Mouse (Mus musculus) hindbrain, embryonic 14.5 days (tissue): ENCODE results near the gene Hist1h3g. TPM values are rescaled to one million over a fixed set of nuclear protein-coding genes. Genes with fewer than 3 reads are reported as not detected.

ENCODE experiments used
- ATAC-seq: fragments of 200-750 bp; cut with Nextera tagmentation; 2 replicates; pipeline ENCODE4 v1.8.0; 2017; ENCODE audit warnings: moderate number of reproducible peaks, mild to moderate bottlenecking, moderate TSS enrichment, moderate library complexity; ENCODE audit not compliant: low FRiP score
- DNase-seq: peaks from one replicate; pipeline ENCODE4 v3.0.0-alpha.2; 2015; ENCODE audit warnings: low spot score
- H3K27ac ChIP-seq: fragments of 300-500 bp; sonication (generic); 2 replicates; pipeline ENCODE4 v1.5.1; 2014; ENCODE audit warnings: mild to moderate bottlenecking, moderate library complexity
- H3K27me3 ChIP-seq: fragments of 300-500 bp; sonication (generic); 2 replicates; pipeline ENCODE4 v1.6.1; 2014; ENCODE audit warnings: mild to moderate bottlenecking, low read length, mixed read lengths; ENCODE audit not compliant: control insufficient read depth, insufficient read depth
- H3K36me3 ChIP-seq: fragments of 300-500 bp; sonication (generic); replicated peaks from 2 replicates; pipeline ENCODE4 v1.6.1; 2014; ENCODE audit not compliant: control insufficient read depth, insufficient read depth
- H3K4me1 ChIP-seq: fragments of 300-500 bp; sonication (generic); replicated peaks from 2 replicates; pipeline ENCODE4 v1.6.1; 2014; ENCODE audit warnings: antibody characterized with exemption, low read length, mixed read lengths; ENCODE audit not compliant: control insufficient read depth, insufficient read depth
- H3K4me2 ChIP-seq: fragments of 300-500 bp; sonication (generic); replicated peaks from 2 replicates; pipeline ENCODE4 v1.6.1; 2014; ENCODE audit warnings: mild to moderate bottlenecking, moderate library complexity
- H3K4me3 ChIP-seq: fragments of 300-500 bp; sonication (generic); replicated peaks from 2 replicates; pipeline ENCODE4 v1.5.1; 2014; ENCODE audit warnings: mild to moderate bottlenecking, low read length
- H3K9ac ChIP-seq: fragments of 300-500 bp; sonication (generic); 2 replicates; pipeline ENCODE4 v1.6.1; 2014
- H3K9me3 ChIP-seq: fragments of 300-500 bp; sonication (generic); 2 replicates; pipeline ENCODE4 v1.6.1; 2016; ENCODE audit warnings: low read length; ENCODE audit not compliant: control insufficient read depth
- WGBS: fragments of 180-500 bp; shearing (Covaris S2); extraction: QIAGEN DNeasy Blood & Tissue Kit; methylation state at CpG from one replicate; pipeline ENCODE4 v1.1.7; 2014; 5-methylcytosine and 5-hydroxymethylcytosine counted together
- microRNA-seq: library from miRNA; unstranded; fragments of <30 nt; microRNA quantifications from one replicate; pipeline ENCODE4, GENCODE M21; 2016
- polyA plus RNA-seq: library from polyadenylated mRNA; unstranded; fragments of >200 nt; fragmentation: Nextera tagmentation; extraction: Ambion mirVana; gene quantifications from 2 replicates; pipeline ENCODE4 v1.2.1, GENCODE M21; 2014

The Hist1h3g gene
- polyA plus RNA-seq, 1 experiment from 2014 or later, result not detected

- ATAC-seq (peak; percentile 92), DNase-seq (peak; percentile 100)
- H3K36me3 ChIP-seq, result no peaks in the 10 kb centered on the region
- peak within 1 kb of the TSS; percentile 45 for H3K4me3 ChIP-seq
- H3K9ac ChIP-seq, result peak within 1 kb of the TSS; percentile 70
- under 1% methylated on average over 43 of the region's 43 CpGs for WGBS
- peaks cover 33% of the 10 kb centered on the region for H3K4me1 ChIP-seq
- H3K4me2 ChIP-seq, result peak within 1 kb of the TSS; percentile 99
- H3K9me3 ChIP-seq, result no peaks in the 10 kb centered on the region
- H3K27ac ChIP-seq, result peak within 1 kb of the TSS; percentile 82
- H3K27me3 ChIP-seq, result no peaks in the 10 kb centered on the region
Observed at GRCm38 (mm10) chr13:23581408-23582218, 46.4 kb downstream of the Hist1h3g start, which contains the start of gene Hist1h4d. TSS of gene Hist1h4d (plus strand) at chr13:23581598.

- Histone ChIP-seq H3K36me3 (no peaks in the 10 kb centered on the region), H3K9me3 (no peaks in the 10 kb centered on the region), H3K4me1 (peaks cover 36% of the 10 kb centered on the region), H3K4me3 (peak overlapping the region; percentile 45), H3K9ac (peak overlapping the region; percentile 70), H3K27ac (peak overlapping the region; percentile 82), H3K4me2 (peak overlapping the region; percentile 99), H3K27me3 (no peaks in the 10 kb centered on the region)
- DNase-seq (no peak), ATAC-seq (no peak)
- WGBS, result 4% methylated on average over 6 of the region's 6 CpGs
Observed at GRCm38 (mm10) chr13:23582219-23583056, 47.2 kb downstream of the Hist1h3g start.

- Histone ChIP-seq H3K9ac (no peak overlapping the region), H3K27me3 (no peaks in the 10 kb centered on the region), H3K36me3 (no peaks in the 10 kb centered on the region), H3K9me3 (no peaks in the 10 kb centered on the region), H3K4me3 (no peak overlapping the region), H3K4me1 (peaks cover 36% of the 10 kb centered on the region), H3K4me2 (0 out of 2 replicates have a peak overlapping the region, but pooled peaks have one; percentile 99), H3K27ac (no peak overlapping the region)
- DNase-seq (no peak), ATAC-seq (no peak)
Observed at GRCm38 (mm10) chr13:23583387-23584068, 48.3 kb downstream of the Hist1h3g start.

- ATAC-seq (no peak), DNase-seq (no peak)
Observed at GRCm38 (mm10) chr13:23584331-23584730, 49.1 kb downstream of the Hist1h3g start.

GRCm38 (mm10) chr13:23585029-23585441 lies 49.8 kb downstream of the Hist1h3g start:
- DNase-seq (peak; percentile 76), ATAC-seq (no peak)
- WGBS, result under 1% methylated on average over 21 of the region's 21 CpGs
- Histone ChIP-seq H3K9me3 (no peaks in the 10 kb centered on the region), H3K36me3 (no peaks in the 10 kb centered on the region), H3K9ac (peak overlapping the region; percentile 82), H3K4me3 (peak overlapping the region; percentile 47), H3K4me2 (peak overlapping the region; percentile 95), H3K27me3 (no peaks in the 10 kb centered on the region), H3K4me1 (peaks cover 36% of the 10 kb centered on the region), H3K27ac (peak overlapping the region; percentile 95)

More at GRCm38 (mm10) chr13:23584331-23584730, 49.1 kb downstream of the Hist1h3g start:
- H3K27me3 ChIP-seq, result no peaks in the 10 kb centered on the region
- H3K27ac ChIP-seq, result peak overlapping the region; percentile 95
- H3K4me3 ChIP-seq, result peak overlapping the region; percentile 47
- H3K4me2 ChIP-seq, result peak overlapping the region; percentile 95
- H3K4me1 ChIP-seq, result peaks cover 36% of the 10 kb centered on the region
- no peaks in the 10 kb centered on the region for H3K36me3 ChIP-seq
- no peaks in the 10 kb centered on the region for H3K9me3 ChIP-seq
- H3K9ac ChIP-seq, result peak overlapping the region; percentile 82

Small RNA genes within 50 kb of the gene (microRNA-seq; reads per million reads assigned to microRNA genes)
- gene Gm44297 (not detected), gene Gm44359 (not detected), gene Gm44394 (not detected), gene n-TStga1 (not detected)

Other genes starting within 250 kb of the Hist1h3g start
- 48.8 and 52.0 TPM in 2 replicates for gene Zfp322a, start 166.2 kb upstream of the Hist1h3g start, polyA plus RNA-seq
- gene Abt1, start 111.6 kb upstream of the Hist1h3g start, polyA plus RNA-seq, result 8.5 and 8.9 TPM in 2 replicates
- gene Btn1a1, start 69.5 kb upstream of the Hist1h3g start, polyA plus RNA-seq, result 0.05 TPM in 1 of 2 replicates, not detected in the other
- gene Btn2a2, start 46.6 kb upstream of the Hist1h3g start, polyA plus RNA-seq, result 0.21 TPM in 1 of 2 replicates, not detected in the other
- 3.2 and 3.3 TPM in 2 replicates for gene Hist1h4h, start 4.4 kb upstream of the Hist1h3g start, polyA plus RNA-seq
- gene Hist1h2af, start 1.5 kb upstream of the Hist1h3g start, polyA plus RNA-seq, result 0.81 and 3.3 TPM in 2 replicates
- 0.22 TPM in 1 of 2 replicates, not detected in the other for gene Hist1h2bh, start 8.0 kb downstream of the Hist1h3g start, polyA plus RNA-seq
- gene Hist1h3f, start 8.6 kb downstream of the Hist1h3g start, polyA plus RNA-seq, result 0.28 and 0.29 TPM in 2 replicates
- gene Hist1h4f, start 16.2 kb downstream of the Hist1h3g start, polyA plus RNA-seq, result not detected in 2 replicates
- 0.12 and 0.17 TPM in 2 replicates for gene Hist1h1d, start 17.8 kb downstream of the Hist1h3g start, polyA plus RNA-seq
- 1.5 and 3.1 TPM in 2 replicates for gene Hist1h3e, start 26.9 kb downstream of the Hist1h3g start, polyA plus RNA-seq
- gene Hist1h2ae, start 35.8 kb downstream of the Hist1h3g start, polyA plus RNA-seq, result 21.8 and 22.5 TPM in 2 replicates
- 0.94 and 2.3 TPM in 2 replicates for gene Hist1h2bg, start 36.0 kb downstream of the Hist1h3g start, polyA plus RNA-seq
- 0.91 and 1.8 TPM in 2 replicates for gene Hist1h2bf, start 38.8 kb downstream of the Hist1h3g start, polyA plus RNA-seq
- gene Hist1h2ad, start 39.0 kb downstream of the Hist1h3g start, polyA plus RNA-seq, result 0.77 TPM in 1 of 2 replicates, not detected in the other
- gene Hist1h3d, start 40.3 kb downstream of the Hist1h3g start, polyA plus RNA-seq, result 1.4 and 2.2 TPM in 2 replicates
- 29.1 and 37.2 TPM in 2 replicates for gene Hist1h4d, start 46.2 kb downstream of the Hist1h3g start, polyA plus RNA-seq
- gene Hist1h2be, start 85.7 kb downstream of the Hist1h3g start, polyA plus RNA-seq, result 0.52 and 1.0 TPM in 2 replicates
- gene Hist1h1e, start 87.1 kb downstream of the Hist1h3g start, polyA plus RNA-seq, result 4.4 and 5.3 TPM in 2 replicates
- 0.26 and 0.27 TPM in 2 replicates for gene Hist1h2ac, start 148.5 kb downstream of the Hist1h3g start, polyA plus RNA-seq
- gene Hist1h2bc, start 148.8 kb downstream of the Hist1h3g start, polyA plus RNA-seq, result 14.5 and 15.1 TPM in 2 replicates
- not detected in 2 replicates for gene Hist1h1t, start 160.4 kb downstream of the Hist1h3g start, polyA plus RNA-seq
- gene Hist1h4c, start 163.0 kb downstream of the Hist1h3g start, polyA plus RNA-seq, result 3.0 and 3.5 TPM in 2 replicates
- 4.8 and 7.0 TPM in 2 replicates for gene Hfe, start 175.4 kb downstream of the Hist1h3g start, polyA plus RNA-seq
- 7.2 and 8.3 TPM in 2 replicates for gene Hist1h1c, start 203.4 kb downstream of the Hist1h3g start, polyA plus RNA-seq
- 1.1 TPM in 1 of 2 replicates, not detected in the other for gene Hist1h3c, start 210.2 kb downstream of the Hist1h3g start, polyA plus RNA-seq
- gene Hist1h2bb, start 211.3 kb downstream of the Hist1h3g start, polyA plus RNA-seq, result 0.64 TPM in 1 of 2 replicates, not detected in the other
- gene Hist1h2ab, start 215.7 kb downstream of the Hist1h3g start, polyA plus RNA-seq, result 6.7 and 9.8 TPM in 2 replicates
- gene Hist1h3b, start 216.8 kb downstream of the Hist1h3g start, polyA plus RNA-seq, result 1.1 and 1.8 TPM in 2 replicates
- gene Hist1h4b, start 221.6 kb downstream of the Hist1h3g start, polyA plus RNA-seq, result 2.1 TPM in 1 of 2 replicates, not detected in the other
- gene Hist1h4a, start 225.8 kb downstream of the Hist1h3g start, polyA plus RNA-seq, result 0.55 TPM in 1 of 2 replicates, not detected in the other
- gene Hist1h3a, start 227.0 kb downstream of the Hist1h3g start, polyA plus RNA-seq, result 0.94 and 2.1 TPM in 2 replicates
- gene Hist1h1a, start 228.2 kb downstream of the Hist1h3g start, polyA plus RNA-seq, result 0.50 and 1.1 TPM in 2 replicates
- gene Trim38, start 234.5 kb downstream of the Hist1h3g start, polyA plus RNA-seq, result not detected in 2 replicates